Mouse (Mus musculus) midbrain, embryonic 12.5 days (tissue): ENCODE results near the gene Olfr874. TPM values are rescaled to one million over a fixed set of nuclear protein-coding genes. Genes with fewer than 3 reads are reported as not detected.

Source experiments
- ATAC-seq: fragments of 200-750 bp; cut with Nextera tagmentation; 2 replicates; pipeline ENCODE4 v1.8.0; 2017; ENCODE audit warnings: low read depth, moderate TSS enrichment, moderate library complexity; ENCODE audit not compliant: low FRiP score
- H3K27ac ChIP-seq: fragments of 300-500 bp; sonication (generic); replicated peaks from 2 replicates; pipeline ENCODE4 v1.5.1; 2016; ENCODE audit warnings: mild to moderate bottlenecking
- H3K27me3 ChIP-seq: fragments of 300-500 bp; sonication (generic); 2 replicates; pipeline ENCODE4 v1.6.1; 2016; ENCODE audit warnings: mild to moderate bottlenecking
- H3K36me3 ChIP-seq: fragments of 300-500 bp; sonication (generic); 2 replicates; pipeline ENCODE4 v1.6.1; 2016
- H3K4me1 ChIP-seq: fragments of 300-500 bp; sonication (generic); 2 replicates; pipeline ENCODE4 v1.6.1; 2016
- H3K4me2 ChIP-seq: fragments of 300-500 bp; sonication (generic); replicated peaks from 2 replicates; pipeline ENCODE4 v1.6.1; 2016; ENCODE audit warnings: mild to moderate bottlenecking, moderate library complexity
- H3K4me3 ChIP-seq: fragments of 300-500 bp; sonication (generic); 2 replicates; pipeline ENCODE4 v1.5.1; 2016; ENCODE audit warnings: mild to moderate bottlenecking
- H3K9ac ChIP-seq: fragments of 300-500 bp; sonication (generic); replicated peaks from 2 replicates; pipeline ENCODE4 v1.6.1; 2016; ENCODE audit warnings: mild to moderate bottlenecking, moderate library complexity
- H3K9me3 ChIP-seq: fragments of 300-500 bp; sonication (generic); 2 replicates; pipeline ENCODE4 v1.6.1; 2016; ENCODE audit warnings: mild to moderate bottlenecking
- WGBS: fragments of 180-500 bp; shearing (Covaris S2); methylation state at CpG from one replicate; pipeline ENCODE4 v1.1.7; 2016; 5-methylcytosine and 5-hydroxymethylcytosine counted together
- polyA plus RNA-seq: library from polyadenylated mRNA; unstranded; fragments of >200 nt; fragmentation: Nextera tagmentation; extraction: Ambion mirVana; gene quantifications from 2 replicates; pipeline ENCODE4 v1.2.1, GENCODE M21; 2016

Olfr874 gene
- polyA plus RNA-seq, result not detected in 2 replicates

GRCm38 (mm10) chr9:37744806-37745205, at the start of gene Olfr874:
TSS of gene Olfr874 (plus strand) at chr9:37745106.
- Histone ChIP-seq H3K9me3 (no peaks in the 10 kb centered on the region), H3K27ac (no peak within 1 kb of the TSS), H3K4me1 (0 out of 2 replicates have a peak, but pooled peaks cover under 1% of the 10 kb centered on the region), H3K27me3 (no peaks in the 10 kb centered on the region), H3K9ac (no peak within 1 kb of the TSS), H3K4me2 (no peak within 1 kb of the TSS), H3K4me3 (no peak within 1 kb of the TSS), H3K36me3 (no peaks in the 10 kb centered on the region)
- no peak for ATAC-seq

- no peaks in the 10 kb centered on the region for H3K4me1 ChIP-seq
- no peak within 1 kb of the TSS for H3K4me3 ChIP-seq
- ATAC-seq, result no peak
- no peak within 1 kb of the TSS for H3K27ac ChIP-seq
- H3K36me3 ChIP-seq, result no peaks in the 10 kb centered on the region
- H3K27me3 ChIP-seq, result no peaks in the 10 kb centered on the region
- WGBS, result 94% methylated on average over 1 of the region's 1 CpGs
- no peak within 1 kb of the TSS for H3K4me2 ChIP-seq
- no peaks in the 10 kb centered on the region for H3K9me3 ChIP-seq
- no peak within 1 kb of the TSS for H3K9ac ChIP-seq
Measured at GRCm38 (mm10) chr9:37716150-37716549, 28.8 kb upstream of the Olfr874 start, which contains the start of gene Olfr160. TSS of gene Olfr160 (minus strand) at chr9:37716250.

- Histone ChIP-seq H3K4me2 (no peak overlapping the region), H3K4me1 (no peaks in the 10 kb centered on the region), H3K9ac (no peak overlapping the region), H3K36me3 (no peaks in the 10 kb centered on the region), H3K9me3 (no peaks in the 10 kb centered on the region), H3K27ac (no peak overlapping the region), H3K4me3 (no peak overlapping the region), H3K27me3 (no peaks in the 10 kb centered on the region)
- WGBS, result 93% methylated on average over 1 of the region's 1 CpGs
- ATAC-seq, result no peak
Measured at GRCm38 (mm10) chr9:37734310-37734709, 10.6 kb upstream of the Olfr874 start.

GRCm38 (mm10) chr9:37750319-37751075, 5.6 kb downstream of the Olfr874 start:
- no peak overlapping the region for H3K27ac ChIP-seq

GRCm38 (mm10) chr9:37751467-37751866, 6.6 kb downstream of the Olfr874 start:
- no peak for ATAC-seq
- WGBS, result 59% methylated on average over 2 of the region's 2 CpGs
- no peaks in the 10 kb centered on the region for H3K9me3 ChIP-seq
- H3K4me1 ChIP-seq, result peaks cover 13% of the 10 kb centered on the region
- no peak overlapping the region for H3K9ac ChIP-seq
- H3K4me3 ChIP-seq, result no peak overlapping the region
- no peaks in the 10 kb centered on the region for H3K36me3 ChIP-seq
- H3K27ac ChIP-seq, result no peak overlapping the region
- no peak overlapping the region for H3K4me2 ChIP-seq
- no peaks in the 10 kb centered on the region for H3K27me3 ChIP-seq

More at GRCm38 (mm10) chr9:37750319-37751075, 5.6 kb downstream of the Olfr874 start:
- ATAC-seq, result peak; percentile 77
- Histone ChIP-seq H3K9me3 (no peaks in the 10 kb centered on the region), H3K4me1 (peaks cover 13% of the 10 kb centered on the region), H3K9ac (no peak overlapping the region), H3K4me3 (no peak overlapping the region), H3K4me2 (no peak overlapping the region; the same call in 1 of the 2 replicates), H3K36me3 (no peaks in the 10 kb centered on the region), H3K27me3 (no peaks in the 10 kb centered on the region)
- 34% methylated on average over 7 of the region's 7 CpGs for WGBS

GRCm38 (mm10) chr9:37752006-37752405, 7.1 kb downstream of the Olfr874 start:
- H3K4me2 ChIP-seq, result no peak overlapping the region
- WGBS, result 68% methylated on average over 4 of the region's 4 CpGs
- no peak overlapping the region for H3K9ac ChIP-seq
- H3K4me1 ChIP-seq, result peaks cover 13% of the 10 kb centered on the region
- ATAC-seq, result no peak
- no peaks in the 10 kb centered on the region for H3K27me3 ChIP-seq
- no peak overlapping the region for H3K4me3 ChIP-seq
- no peaks in the 10 kb centered on the region for H3K36me3 ChIP-seq
- H3K9me3 ChIP-seq, result no peaks in the 10 kb centered on the region
- H3K27ac ChIP-seq, result no peak overlapping the region

GRCm38 (mm10) chr9:37761728-37762127, 16.8 kb downstream of the Olfr874 start:
- Histone ChIP-seq H3K36me3 (no peaks in the 10 kb centered on the region), H3K4me3 (no peak overlapping the region), H3K27ac (no peak overlapping the region), H3K4me1 (no peaks in the 10 kb centered on the region), H3K4me2 (no peak overlapping the region), H3K27me3 (no peaks in the 10 kb centered on the region), H3K9ac (no peak overlapping the region), H3K9me3 (no peaks in the 10 kb centered on the region)
- WGBS, result 83% methylated on average over 2 of the region's 2 CpGs
- no peak for ATAC-seq

- Histone ChIP-seq H3K9me3 (no peaks in the 10 kb centered on the region), H3K9ac (no peak overlapping the region), H3K4me2 (no peak overlapping the region), H3K36me3 (no peaks in the 10 kb centered on the region), H3K4me3 (no peak overlapping the region), H3K4me1 (no peaks in the 10 kb centered on the region), H3K27me3 (no peaks in the 10 kb centered on the region), H3K27ac (no peak overlapping the region)
- ATAC-seq, result peak; percentile 41; the same call in 1 of the 2 replicates
- 69% methylated on average over 2 of the region's 2 CpGs for WGBS
Measured at GRCm38 (mm10) chr9:37762541-37762940, 17.6 kb downstream of the Olfr874 start.

- no peak overlapping the region for H3K27ac ChIP-seq
- no peaks in the 10 kb centered on the region for H3K4me1 ChIP-seq
- ATAC-seq, result no peak
- H3K9me3 ChIP-seq, result no peaks in the 10 kb centered on the region
- no peak overlapping the region for H3K4me2 ChIP-seq
- no peaks in the 10 kb centered on the region for H3K27me3 ChIP-seq
- WGBS, result 67% methylated on average over 2 of the region's 2 CpGs
- no peaks in the 10 kb centered on the region for H3K36me3 ChIP-seq
- no peak overlapping the region for H3K4me3 ChIP-seq
- H3K9ac ChIP-seq, result no peak overlapping the region
Measured at GRCm38 (mm10) chr9:37770661-37771060, 25.8 kb downstream of the Olfr874 start.

GRCm38 (mm10) chr9:37771759-37772158, 26.9 kb downstream of the Olfr874 start, which contains the start of gene Olfr875:
TSS of gene Olfr875 (plus strand) at chr9:37771857.
- Histone ChIP-seq H3K9me3 (no peaks in the 10 kb centered on the region), H3K27ac (no peak within 1 kb of the TSS), H3K4me1 (no peaks in the 10 kb centered on the region), H3K9ac (no peak within 1 kb of the TSS), H3K27me3 (no peaks in the 10 kb centered on the region), H3K36me3 (no peaks in the 10 kb centered on the region), H3K4me3 (no peak within 1 kb of the TSS), H3K4me2 (no peak within 1 kb of the TSS)
- WGBS, result 27% methylated on average over 2 of the region's 2 CpGs
- ATAC-seq, result no peak

- H3K4me3 ChIP-seq, result peak overlapping the region; percentile 31
- peak overlapping the region; percentile 83 for H3K27ac ChIP-seq
- H3K27me3 ChIP-seq, result no peaks in the 10 kb centered on the region
- WGBS, result 0% methylated on average over 7 of the region's 7 CpGs
- ATAC-seq, result peak; percentile 95
- peaks cover 10% of the 10 kb centered on the region for H3K4me1 ChIP-seq
- peak overlapping the region; percentile 59 for H3K9ac ChIP-seq
- H3K36me3 ChIP-seq, result no peaks in the 10 kb centered on the region
- H3K4me2 ChIP-seq, result peak overlapping the region; percentile 51
- no peaks in the 10 kb centered on the region for H3K9me3 ChIP-seq
Measured at GRCm38 (mm10) chr9:37782766-37783260, 37.9 kb downstream of the Olfr874 start.
